Comparison of ENCODE assay signal across 14 mouse cellular contexts in the genomic region with DNA sequence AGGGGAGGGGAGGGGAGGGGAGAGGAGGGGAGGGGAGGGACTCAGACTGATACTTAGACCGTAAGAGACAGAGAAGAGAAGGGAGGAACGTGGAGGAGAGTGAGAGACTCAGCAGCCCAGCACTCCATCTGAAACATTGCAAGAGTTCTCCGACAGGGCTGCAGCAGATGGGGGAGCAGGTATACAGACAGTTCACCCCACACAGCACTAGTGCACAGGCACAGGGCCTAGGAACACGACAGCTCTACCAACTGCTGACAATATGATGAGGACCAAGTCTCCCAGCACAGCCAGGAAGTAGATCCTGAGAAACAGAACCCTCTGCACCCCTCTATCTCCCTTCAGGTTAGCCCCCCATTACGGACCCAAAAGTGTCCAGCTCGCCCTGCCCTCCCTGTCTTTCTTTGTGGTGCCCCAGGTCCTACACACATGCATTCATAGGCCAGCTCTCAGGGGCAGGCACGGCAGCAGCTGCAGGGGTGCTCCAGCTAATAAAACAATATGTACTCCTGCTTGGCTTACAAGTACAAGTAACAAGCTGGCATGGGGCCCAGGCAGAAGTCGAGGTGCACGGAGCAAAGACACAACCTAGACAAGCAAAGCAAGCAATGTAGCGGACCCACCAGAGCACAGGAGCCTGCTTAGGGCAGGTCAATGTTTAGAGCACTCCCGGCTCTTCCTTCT. TPM values are rescaled to one million over a fixed set of nuclear protein-coding genes. Genes with fewer than 3 reads are reported as not detected.
DNase-seq lines count a peak whose midpoint lies in the region; ATAC-seq and TF ChIP-seq lines count a peak whose summit lies in the region.
"Had no signal": no experiment of that assay in that cellular context is flagged by ENCODE, and none has a peak within 500 bp of the region (broad histone marks: within the 10 kb centered on the region; RNA-seq: fewer than 3 reads in every experiment).

No protein-coding gene starts in this region.

- no peak overlapping the region for H3K4me2 ChIP-seq in forebrain, embryonic 11.5 days (ENCODE audit: low read depth, low read length, severe bottlenecking)
- H3K4me2 ChIP-seq: embryonic facial prominence, embryonic 15.5 days had no signal

- no peak for DNase-seq in forebrain, embryonic 10.5 days (ENCODE audit: extremely low spot score, low spot score)
- DNase-seq in forebrain, embryonic 11.5 days (ENCODE audit: low spot score): no peak
- DNase-seq in kidney, adult 2 months: no peak
- DNase-seq in kidney, adult 18-20 months: no peak
- DNase-seq in testis, postnatal 10 days (ENCODE audit: low spot score): peak; percentile 53
- DNase-seq in testis, postnatal 14 days (ENCODE audit: low spot score): no peak
- DNase-seq in left cerebral cortex, postnatal 36 days (ENCODE audit: low spot score in 2 of 2): no peak
- no peak for DNase-seq in thymus, postnatal 0 days (ENCODE audit: low spot score)
- DNase-seq: adrenal gland, adult 2 months; cerebellum, postnatal 14 days; heart, adult 18-20 months; right cerebral cortex, postnatal 25 days; thymus, postnatal 25 days had no signal

- no peaks in the 10 kb centered on the region for H3K9me3 ChIP-seq in forebrain, embryonic 10.5 days
- H3K9me3 ChIP-seq in forebrain, embryonic 11.5 days (ENCODE audit: control insufficient read depth, low read length): no peaks in the 10 kb centered on the region
- H3K9me3 ChIP-seq: embryonic facial prominence, embryonic 15.5 days had no signal

- ATAC-seq in forebrain, embryonic 11.5 days (replicated peaks; ENCODE audit: low FRiP score): no peak

- TF ChIP-seq POLR2A in kidney, adult 2 months (IDR thresholded peaks at IDR 0.05; ENCODE audit: low read depth, low read length): no peak

- intact Hi-C loops in left cerebral cortex, postnatal 36 days (cut with DNase I): no loop called here

- no peak for TF ChIP-seq CTCF in kidney, adult 2 months (conservative IDR thresholded peaks at IDR 0.05; ENCODE audit: insufficient read depth, insufficient read length, low read depth, low read length)

- H3K9ac ChIP-seq in forebrain, embryonic 11.5 days (ENCODE audit: low read length): no peak overlapping the region
- H3K9ac ChIP-seq: embryonic facial prominence, embryonic 15.5 days had no signal

- peak overlapping the region; percentile 67; the same call in 1 of the 2 replicates for H3K27ac ChIP-seq in forebrain, embryonic 10.5 days
- H3K27ac ChIP-seq in forebrain, embryonic 11.5 days (ENCODE audit: low read depth, low read length): no peak overlapping the region
- peak overlapping the region; percentile 37; the same call in 1 of the 2 replicates for H3K27ac ChIP-seq in kidney, adult 2 months (ENCODE audit: insufficient read depth, low read depth, low read length)
- H3K27ac ChIP-seq: embryonic facial prominence, embryonic 15.5 days had no signal

- no peak overlapping the region for H3K4me3 ChIP-seq in forebrain, embryonic 10.5 days
- H3K4me3 ChIP-seq in forebrain, embryonic 11.5 days (ENCODE audit: low read depth, low read length): no peak overlapping the region
- H3K4me3 ChIP-seq in kidney, adult 2 months (ENCODE audit: insufficient read depth, low read depth, low read length): no peak overlapping the region
- H3K4me3 ChIP-seq: embryonic facial prominence, embryonic 15.5 days had no signal

- no peaks in the 10 kb centered on the region for H3K27me3 ChIP-seq in forebrain, embryonic 10.5 days (ENCODE audit: poor library complexity, severe bottlenecking)
- H3K27me3 ChIP-seq in forebrain, embryonic 11.5 days (ENCODE audit: control insufficient read depth, insufficient read depth, low read length): no peaks in the 10 kb centered on the region
- no peaks in the 10 kb centered on the region for H3K27me3 ChIP-seq in kidney, adult 2 months (replicated peaks; ENCODE audit: control insufficient read depth, insufficient read depth, low read length)
- H3K27me3 ChIP-seq: embryonic facial prominence, embryonic 15.5 days had no signal

- no peaks in the 10 kb centered on the region for H3K36me3 ChIP-seq in forebrain, embryonic 10.5 days (replicated peaks)
- H3K36me3 ChIP-seq in forebrain, embryonic 11.5 days (ENCODE audit: control insufficient read depth, insufficient read depth, low read length): no peaks in the 10 kb centered on the region
- H3K36me3 ChIP-seq in kidney, adult 2 months (ENCODE audit: control insufficient read depth, insufficient read depth, low read length): no peaks in the 10 kb centered on the region
- H3K36me3 ChIP-seq: embryonic facial prominence, embryonic 15.5 days had no signal

- WGBS in forebrain, embryonic 10.5 days: 69% methylated on average over 11 of the region's 11 CpGs
- 68% methylated on average over 10 of the region's 11 CpGs for WGBS in forebrain, embryonic 11.5 days
- WGBS in kidney, adult 2 months: 38% methylated on average over 10 of the region's 11 CpGs

- peaks cover 92% of the 10 kb centered on the region for H3K4me1 ChIP-seq in forebrain, embryonic 10.5 days
- peaks cover 8% of the 10 kb centered on the region; the same call in 1 of the 2 replicates for H3K4me1 ChIP-seq in forebrain, embryonic 11.5 days (replicated peaks; ENCODE audit: control insufficient read depth, insufficient read depth, low read length)
- peaks cover 28% of the 10 kb centered on the region for H3K4me1 ChIP-seq in kidney, adult 2 months (ENCODE audit: control insufficient read depth, insufficient read depth, low read length)

RNA-seq across cellular contexts. Expression of a gene that starts 28.9 kb away (rescaled TPM):
- 15.0 and 16.5 TPM in 2 replicates for polyA plus RNA-seq in forebrain, embryonic 10.5 days (2016; fragmentation: Nextera tagmentation; extraction: Ambion mirVana)
- polyA plus RNA-seq in forebrain, embryonic 11.5 days (2014; fragmentation: Nextera tagmentation; extraction: Ambion mirVana): 26.0 and 29.4 TPM in 2 replicates
- 31.0 and 37.3 TPM in 2 replicates for polyA plus RNA-seq in kidney, adult 2 months (2012; rRNA removed)
- total RNA-seq in left cerebral cortex, postnatal 36 days (2021): 10 to 100 TPM; 24.8 to 42.8 TPM
- polyA plus RNA-seq in thymus, postnatal 0 days (2015; fragmentation: Nextera tagmentation; extraction: Ambion mirVana): 1.7 and 2.0 TPM in 2 replicates
